Mouse (Mus musculus) embryonic facial prominence, embryonic 13.5 days (tissue): ENCODE results near the gene Hydin. TPM values are rescaled to one million over a fixed set of nuclear protein-coding genes. Genes with fewer than 3 reads are reported as not detected.

ENCODE experiments used
- ATAC-seq: fragments of 200-750 bp; cut with Nextera tagmentation; 2 replicates; pipeline ENCODE4 v1.8.0; 2017; ENCODE audit warnings: low read depth; ENCODE audit not compliant: insufficient number of reproducible peaks, insufficient read depth, low FRiP score, low TSS enrichment
- H3K27ac ChIP-seq: fragments of 300-500 bp; sonication (generic); 2 replicates; pipeline ENCODE4 v1.5.1; 2015; ENCODE audit warnings: moderate library complexity, mild to moderate bottlenecking, inconsistent platforms
- H3K27me3 ChIP-seq: fragments of 300-500 bp; sonication (generic); 2 replicates; pipeline ENCODE4 v1.6.1; 2015; ENCODE audit warnings: mild to moderate bottlenecking, inconsistent platforms
- H3K36me3 ChIP-seq: fragments of 300-500 bp; sonication (generic); 2 replicates; pipeline ENCODE4 v1.6.1; 2015; ENCODE audit warnings: mild to moderate bottlenecking, inconsistent platforms
- H3K4me1 ChIP-seq: fragments of 300-500 bp; sonication (generic); 2 replicates; pipeline ENCODE4 v1.6.1; 2015; ENCODE audit warnings: inconsistent platforms
- H3K4me2 ChIP-seq: fragments of 300-500 bp; sonication (generic); 2 replicates; pipeline ENCODE4 v1.6.1; 2015; ENCODE audit warnings: moderate library complexity, mild to moderate bottlenecking, inconsistent platforms
- H3K4me3 ChIP-seq: fragments of 300-500 bp; sonication (generic); 2 replicates; pipeline ENCODE4 v1.5.1; 2015; ENCODE audit warnings: mild to moderate bottlenecking, inconsistent platforms
- H3K9ac ChIP-seq: fragments of 300-500 bp; sonication (generic); 2 replicates; pipeline ENCODE4 v1.6.1; 2015; ENCODE audit warnings: mild to moderate bottlenecking, inconsistent platforms
- H3K9me3 ChIP-seq: fragments of 300-500 bp; sonication (generic); 2 replicates; pipeline ENCODE4 v1.6.1; 2016; ENCODE audit warnings: inconsistent platforms
- WGBS: fragments of 180-500 bp; shearing (Covaris S2); methylation state at CpG from one replicate; pipeline ENCODE4 v1.1.7; 2015; ENCODE audit warnings: mixed read lengths; 5-methylcytosine and 5-hydroxymethylcytosine counted together
- polyA plus RNA-seq: library from polyadenylated mRNA; unstranded; fragments of >200 nt; fragmentation: Nextera tagmentation; extraction: Ambion mirVana; gene quantifications from 2 replicates; pipeline ENCODE4 v1.2.1, GENCODE M21; 2015

The Hydin gene
- polyA plus RNA-seq, 1 experiment from 2014 or later: 0.08 TPM

DNA sequence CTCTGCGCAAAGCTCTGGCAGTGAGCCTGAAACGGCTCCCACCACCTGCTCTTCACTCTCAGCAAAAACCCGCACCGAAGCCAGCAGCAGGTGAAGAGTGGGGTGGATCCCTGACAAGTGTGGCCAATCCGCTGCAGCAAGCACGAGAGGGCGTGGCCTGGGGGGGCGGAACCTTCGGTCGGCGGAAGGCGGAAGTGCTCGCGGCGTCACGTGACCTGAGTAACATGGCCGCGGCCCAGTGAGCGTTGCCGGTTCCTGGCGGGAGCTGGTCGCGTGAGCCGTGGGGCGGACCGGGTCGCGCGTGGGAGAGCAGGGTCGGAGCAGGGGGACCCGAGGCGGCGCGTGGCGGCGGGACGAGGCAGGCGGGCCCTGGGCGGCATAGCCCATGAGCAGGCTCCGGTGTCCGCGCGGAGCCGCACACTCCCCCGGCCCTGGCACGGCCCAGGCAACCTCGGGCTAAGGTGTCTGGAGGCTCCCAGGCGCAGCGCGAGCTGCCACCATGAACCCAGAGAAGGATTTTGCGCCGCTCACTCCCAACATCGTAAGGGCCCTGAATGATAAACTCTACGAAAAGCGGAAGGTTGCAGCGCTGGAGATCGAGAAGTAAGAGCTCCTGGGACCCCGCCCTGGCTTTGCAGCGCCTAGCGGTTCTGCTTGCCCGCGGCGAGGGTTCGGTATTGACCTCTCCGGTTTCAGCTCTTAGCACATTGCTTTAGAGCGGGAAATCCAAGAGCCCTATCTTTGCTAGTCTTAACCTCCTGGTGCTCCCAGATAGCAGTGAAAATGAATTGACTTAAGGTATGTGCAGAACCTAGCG is 351.8 kb downstream of the Hydin start, which contains the start of gene Vac14:
TSS of gene Vac14 (plus strand) at position 195 of the 817 bp plus-strand sequence.
- Histone ChIP-seq H3K27me3 (no peaks in the 10 kb centered on the region), H3K9ac (peak within 1 kb of the TSS; percentile 84), H3K4me2 (peak within 1 kb of the TSS; percentile 83), H3K4me1 (peaks cover 21% of the 10 kb centered on the region), H3K27ac (no peak within 1 kb of the TSS), H3K9me3 (no peaks in the 10 kb centered on the region), H3K36me3 (no peaks in the 10 kb centered on the region), H3K4me3 (peak within 1 kb of the TSS; percentile 94)
- peak; percentile 92 for ATAC-seq
- under 1% methylated on average over 67 of the region's 67 CpGs for WGBS

GRCm38 (mm10) chr8:110619208-110619574 is 352.4 kb downstream of the Hydin start:
- H3K27ac ChIP-seq: no peak overlapping the region
- WGBS: 25% methylated on average over 8 of the region's 8 CpGs

DNA sequence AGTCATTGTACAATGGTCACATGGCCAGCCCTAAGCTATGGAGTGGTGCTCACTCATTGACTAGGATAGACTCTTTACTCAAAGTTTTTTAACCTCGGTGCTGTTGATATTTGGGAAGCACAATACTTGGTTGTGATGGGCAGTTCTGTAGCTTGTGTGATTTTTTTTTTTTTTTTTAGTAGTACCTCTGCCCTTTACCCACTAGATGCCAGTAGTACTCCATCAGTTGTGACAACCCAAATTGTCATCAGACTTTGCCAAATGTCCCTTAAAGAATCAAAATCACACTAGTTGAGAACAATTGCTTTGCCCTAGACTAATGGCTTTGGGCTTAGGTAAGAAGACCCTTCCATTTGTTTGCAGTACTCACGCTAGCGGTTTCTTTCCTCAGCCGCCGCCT is 353.1 kb downstream of the Hydin start:
- Histone ChIP-seq H3K9ac (no peak overlapping the region), H3K36me3 (no peaks in the 10 kb centered on the region), H3K4me3 (peak overlapping the region; percentile 94; the same call in 1 of the 2 replicates), H3K9me3 (no peaks in the 10 kb centered on the region), H3K27me3 (no peaks in the 10 kb centered on the region), H3K4me1 (peaks cover 21% of the 10 kb centered on the region), H3K27ac (no peak overlapping the region), H3K4me2 (peak overlapping the region; percentile 83)
- ATAC-seq: no peak
- WGBS: 94% methylated on average over 5 of the region's 5 CpGs

More at GRCm38 (mm10) chr8:110619208-110619574, 352.4 kb downstream of the Hydin start:
- H3K9me3 ChIP-seq: no peaks in the 10 kb centered on the region
- H3K27me3 ChIP-seq: no peaks in the 10 kb centered on the region
- no peaks in the 10 kb centered on the region for H3K36me3 ChIP-seq
- H3K4me3 ChIP-seq: peak overlapping the region; percentile 94
- peak overlapping the region; percentile 83 for H3K4me2 ChIP-seq
- no peak for ATAC-seq
- H3K9ac ChIP-seq: peak overlapping the region; percentile 84
- H3K4me1 ChIP-seq: peaks cover 21% of the 10 kb centered on the region

DNA sequence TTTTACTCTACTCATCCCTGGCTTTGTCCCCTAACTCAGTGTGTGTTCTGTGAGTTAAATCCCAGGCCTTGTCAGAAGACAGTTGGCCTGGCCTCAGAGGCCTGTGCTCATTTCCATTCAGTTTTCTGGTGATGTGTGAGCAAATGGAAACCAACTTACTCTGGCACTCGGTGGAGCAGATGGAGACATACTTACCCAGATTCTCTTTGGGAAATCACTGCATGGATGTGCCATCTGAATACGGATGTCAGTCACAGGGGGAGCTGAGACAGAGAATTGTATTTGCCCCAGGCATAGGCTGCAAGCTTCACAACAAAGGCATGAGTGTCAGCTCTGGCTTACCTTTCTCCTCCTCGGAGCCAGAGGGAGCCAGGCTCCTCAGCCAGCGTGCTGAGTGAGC is 359.7 kb downstream of the Hydin start:
- H3K9me3 ChIP-seq: no peaks in the 10 kb centered on the region
- no peaks in the 10 kb centered on the region for H3K36me3 ChIP-seq
- H3K4me2 ChIP-seq: no peak overlapping the region
- H3K4me3 ChIP-seq: no peak overlapping the region
- H3K27ac ChIP-seq: no peak overlapping the region
- H3K27me3 ChIP-seq: no peaks in the 10 kb centered on the region
- peaks cover 18% of the 10 kb centered on the region for H3K4me1 ChIP-seq
- no peak for ATAC-seq
- WGBS: 61% methylated on average over 4 of the region's 4 CpGs
- H3K9ac ChIP-seq: no peak overlapping the region

GRCm38 (mm10) chr8:110629245-110630063 is 362.7 kb downstream of the Hydin start:
- Histone ChIP-seq H3K9ac (no peak overlapping the region), H3K4me3 (no peak overlapping the region), H3K9me3 (no peaks in the 10 kb centered on the region), H3K36me3 (peaks cover 25% of the 10 kb centered on the region), H3K27ac (peak overlapping the region; percentile 60; the same call in 1 of the 2 replicates), H3K27me3 (no peaks in the 10 kb centered on the region), H3K4me2 (no peak overlapping the region), H3K4me1 (peaks cover 21% of the 10 kb centered on the region)
- ATAC-seq: no peak
- 65% methylated on average over 9 of the region's 9 CpGs for WGBS

- ATAC-seq: no peak
- no peak overlapping the region for H3K9ac ChIP-seq
- 86% methylated on average over 3 of the region's 3 CpGs for WGBS
- no peak overlapping the region for H3K4me3 ChIP-seq
- no peaks in the 10 kb centered on the region for H3K9me3 ChIP-seq
- H3K4me2 ChIP-seq: no peak overlapping the region
- peaks cover 32% of the 10 kb centered on the region for H3K36me3 ChIP-seq
- H3K27me3 ChIP-seq: no peaks in the 10 kb centered on the region
- peaks cover 21% of the 10 kb centered on the region for H3K4me1 ChIP-seq
- H3K27ac ChIP-seq: peak overlapping the region; percentile 60; the same call in 1 of the 2 replicates
These were observed 363.3 kb downstream of the Hydin start for GRCm38 (mm10) chr8:110630079-110630478.

- Histone ChIP-seq H3K27me3 (no peaks in the 10 kb centered on the region), H3K36me3 (peaks cover 37% of the 10 kb centered on the region), H3K9me3 (no peaks in the 10 kb centered on the region), H3K4me1 (peaks cover 21% of the 10 kb centered on the region), H3K4me3 (no peak overlapping the region), H3K4me2 (peak overlapping the region; percentile 26), H3K27ac (peak overlapping the region; percentile 76), H3K9ac (no peak overlapping the region)
- ATAC-seq: peak; percentile 56
- 71% methylated on average over 8 of the region's 8 CpGs for WGBS
These were observed 363.8 kb downstream of the Hydin start for GRCm38 (mm10) chr8:110630571-110631071.

- no peak for ATAC-seq
- Histone ChIP-seq H3K4me2 (peak overlapping the region; percentile 26), H3K36me3 (peaks cover 43% of the 10 kb centered on the region), H3K4me3 (no peak overlapping the region), H3K4me1 (peaks cover 21% of the 10 kb centered on the region), H3K9ac (no peak overlapping the region), H3K27me3 (no peaks in the 10 kb centered on the region), H3K9me3 (no peaks in the 10 kb centered on the region), H3K27ac (peak overlapping the region; percentile 76; the same call in 1 of the 2 replicates)
- WGBS: 87% methylated on average over 7 of the region's 7 CpGs
These were observed 364.4 kb downstream of the Hydin start for GRCm38 (mm10) chr8:110631201-110631600.

GRCm38 (mm10) chr8:110633814-110634213 is 367.0 kb downstream of the Hydin start:
- no peaks in the 10 kb centered on the region for H3K27me3 ChIP-seq
- peaks cover 21% of the 10 kb centered on the region for H3K4me1 ChIP-seq
- WGBS: 95% methylated on average over 3 of the region's 3 CpGs
- H3K36me3 ChIP-seq: peaks cover 61% of the 10 kb centered on the region
- no peak overlapping the region for H3K9ac ChIP-seq
- no peaks in the 10 kb centered on the region for H3K9me3 ChIP-seq
- H3K27ac ChIP-seq: no peak overlapping the region
- no peak overlapping the region for H3K4me2 ChIP-seq
- H3K4me3 ChIP-seq: no peak overlapping the region
- ATAC-seq: no peak

GRCm38 (mm10) chr8:110636182-110636581 is 369.4 kb downstream of the Hydin start:
- Histone ChIP-seq H3K4me2 (no peak overlapping the region), H3K36me3 (peaks cover 61% of the 10 kb centered on the region)
- WGBS: 86% methylated on average over 6 of the region's 6 CpGs

DNA sequence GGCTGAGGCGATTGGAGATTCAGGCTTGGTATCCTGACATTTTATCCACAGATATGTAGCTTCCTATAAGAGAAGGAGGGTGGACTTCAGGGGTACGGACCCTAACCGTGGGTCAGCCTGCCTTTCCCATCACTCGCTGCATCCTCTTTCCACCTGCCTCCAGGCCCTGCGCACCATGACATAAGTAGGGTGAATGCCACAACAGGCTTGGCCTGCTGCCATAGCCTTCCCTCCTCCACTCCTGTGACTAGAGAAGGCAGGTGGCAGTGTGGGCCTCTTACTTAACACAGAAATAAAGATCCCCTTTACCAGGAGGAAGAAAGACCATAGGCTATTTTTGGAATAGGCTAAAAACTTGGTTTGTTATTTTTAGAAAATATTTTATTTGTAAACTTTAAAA is 375.6 kb downstream of the Hydin start:
- Histone ChIP-seq H3K4me3 (no peak overlapping the region), H3K27me3 (no peaks in the 10 kb centered on the region), H3K36me3 (peaks cover 24% of the 10 kb centered on the region), H3K4me2 (no peak overlapping the region), H3K4me1 (no peaks in the 10 kb centered on the region), H3K9me3 (no peaks in the 10 kb centered on the region), H3K9ac (no peak overlapping the region), H3K27ac (no peak overlapping the region)
- 89% methylated on average over 5 of the region's 5 CpGs for WGBS
- no peak for ATAC-seq

More at GRCm38 (mm10) chr8:110636182-110636581, 369.4 kb downstream of the Hydin start:
- no peaks in the 10 kb centered on the region for H3K27me3 ChIP-seq
- ATAC-seq: no peak
- H3K9ac ChIP-seq: no peak overlapping the region
- 0 out of 2 replicates have a peak, but pooled peaks cover 5% of the 10 kb centered on the region for H3K4me1 ChIP-seq
- no peak overlapping the region for H3K27ac ChIP-seq
- no peaks in the 10 kb centered on the region for H3K9me3 ChIP-seq
- H3K4me3 ChIP-seq: no peak overlapping the region
